Mouse (Mus musculus) thymus, adult 2 months (tissue): ENCODE results near the gene Nfkbib. TPM values are rescaled to one million over a fixed set of nuclear protein-coding genes. Genes with fewer than 3 reads are reported as not detected.

Source experiments
- DNase-seq: peaks from one replicate; pipeline ENCODE4 v3.0.0; 2021
- H3K27ac ChIP-seq: fragments of 200-500 bp; 2 replicates; pipeline ENCODE4 v1.5.1; 2012; ENCODE audit warnings: low read length, control low read depth; ENCODE audit not compliant: control insufficient read depth, insufficient read depth
- H3K27me3 ChIP-seq: fragments of 200-500 bp; 2 replicates; pipeline ENCODE4 v1.6.1; 2012; ENCODE audit warnings: mild to moderate bottlenecking, low read length, moderate library complexity, mixed read lengths; ENCODE audit not compliant: control insufficient read depth, insufficient read depth
- H3K36me3 ChIP-seq: fragments of 200-500 bp; 2 replicates; pipeline ENCODE4 v1.6.1; 2012; ENCODE audit warnings: mild to moderate bottlenecking, low read length, moderate library complexity; ENCODE audit not compliant: control insufficient read depth, insufficient read depth
- H3K4me1 ChIP-seq: fragments of 200-500 bp; replicated peaks from 2 replicates; pipeline ENCODE4 v1.6.1; 2012; ENCODE audit warnings: low read length; ENCODE audit not compliant: control insufficient read depth, insufficient read depth
- H3K4me3 ChIP-seq: fragments of 200-500 bp; 2 replicates; pipeline ENCODE4 v1.5.1; 2012; ENCODE audit warnings: mild to moderate bottlenecking, low read length, control low read depth, moderate library complexity; ENCODE audit not compliant: control insufficient read depth, insufficient read depth
- CTCF ChIP-seq: fragments of 200-500 bp; IDR thresholded peaks from 2 replicates; pipeline ENCODE4 v1.5.1; 2012; ENCODE audit warnings: mild to moderate bottlenecking, control low read depth, low read length, moderate library complexity, borderline replicate concordance; ENCODE audit not compliant: control insufficient read depth, poor library complexity, insufficient read depth; ENCODE audit errors: extremely low read depth
- POLR2A ChIP-seq: fragments of 200-500 bp; IDR thresholded peaks from 2 replicates; pipeline ENCODE4 v1.6.1; 2012; ENCODE audit warnings: mild to moderate bottlenecking, low read length, control low read depth, moderate library complexity; ENCODE audit not compliant: control insufficient read depth, poor library complexity, insufficient read depth; ENCODE audit errors: extremely low read depth
- WGBS: fragments of 180-500 bp; shearing (Covaris S2); methylation state at CpG from one replicate; pipeline ENCODE4 v1.1.7; 2018; 5-methylcytosine and 5-hydroxymethylcytosine counted together
- polyA plus RNA-seq: library from polyadenylated mRNA; depleted of rRNA; stranded (reverse); fragments of >200 nt; gene quantifications from 2 replicates; pipeline ENCODE4 v1.2.3, GENCODE M21; 2012; rRNA removed

Gene Nfkbib
- polyA plus RNA-seq, 1 experiment, result 75.5 TPM

GRCm38 (mm10) chr7:28717726-28718125 lies 49.6 kb downstream of the Nfkbib start:
- no peak for DNase-seq
- Histone ChIP-seq H3K27me3 (no peaks in the 10 kb centered on the region), H3K27ac (no peak overlapping the region), H3K4me3 (no peak overlapping the region), H3K4me1 (peaks cover 18% of the 10 kb centered on the region), H3K36me3 (no peaks in the 10 kb centered on the region)
- 94% methylated on average over 10 of the region's 10 CpGs for WGBS
- TF ChIP-seq POLR2A (no peak), CTCF (no peak)

GRCm38 (mm10) chr7:28716590-28717281 lies 50.6 kb downstream of the Nfkbib start, which contains the start of gene Fbxo17:
Gene Fbxo17 (plus strand): TSS chr7:28716804.
- Histone ChIP-seq H3K36me3 (no peaks in the 10 kb centered on the region), H3K4me3 (peak within 1 kb of the TSS; percentile 47), H3K27me3 (no peaks in the 10 kb centered on the region), H3K27ac (no peak within 1 kb of the TSS), H3K4me1 (peaks cover 18% of the 10 kb centered on the region)
- 10% methylated on average over 36 of the region's 36 CpGs for WGBS
- peak; percentile 56 for DNase-seq
- TF ChIP-seq POLR2A (no peak), CTCF (0 out of 2 replicates have a peak, but pooled peaks have one; percentile 39)

DNA sequence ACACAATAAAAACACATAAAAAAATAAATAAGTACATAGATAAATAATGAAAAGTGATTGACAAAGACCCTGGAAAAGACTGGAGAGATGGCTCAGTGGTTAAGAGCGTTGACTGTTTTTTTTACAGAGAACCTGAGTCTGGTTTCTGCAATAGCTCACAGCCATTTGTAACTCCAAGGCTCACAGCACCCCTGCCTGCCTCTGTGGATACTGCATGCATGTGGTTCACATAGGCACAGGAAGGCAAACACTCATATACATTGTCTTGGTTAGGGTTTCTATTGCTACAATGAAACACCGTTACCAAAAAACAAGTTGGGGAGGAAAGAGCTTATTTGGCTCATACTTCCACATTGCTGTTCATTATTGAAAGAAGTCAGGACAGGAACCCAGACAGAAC lies 51.7 kb downstream of the Nfkbib start:
- TF ChIP-seq POLR2A (no peak), CTCF (no peak)
- DNase-seq, result peak; percentile 25
- Histone ChIP-seq H3K4me3 (no peak overlapping the region), H3K4me1 (peaks cover 13% of the 10 kb centered on the region), H3K27me3 (no peaks in the 10 kb centered on the region), H3K27ac (no peak overlapping the region), H3K36me3 (no peaks in the 10 kb centered on the region)
- 91% methylated on average over 2 of the region's 2 CpGs for WGBS

- no peak overlapping the region for H3K4me3 ChIP-seq
- 95% methylated on average over 5 of the region's 5 CpGs for WGBS
- no peaks in the 10 kb centered on the region for H3K36me3 ChIP-seq
- DNase-seq, result no peak
- peaks cover 7% of the 10 kb centered on the region for H3K4me1 ChIP-seq
- TF ChIP-seq POLR2A (no peak), CTCF (no peak)
- H3K27ac ChIP-seq, result no peak overlapping the region
- no peaks in the 10 kb centered on the region for H3K27me3 ChIP-seq
These were observed 52.6 kb downstream of the Nfkbib start for GRCm38 (mm10) chr7:28714667-28715066.

- Histone ChIP-seq H3K4me3 (no peak overlapping the region), H3K27ac (no peak overlapping the region), H3K4me1 (no peaks in the 10 kb centered on the region), H3K36me3 (no peaks in the 10 kb centered on the region), H3K27me3 (no peaks in the 10 kb centered on the region)
- DNase-seq, result no peak
- WGBS, result 69% methylated on average over 3 of the region's 3 CpGs
- TF ChIP-seq CTCF, result no peak
- no peak for TF ChIP-seq POLR2A
These were observed 56.4 kb downstream of the Nfkbib start for GRCm38 (mm10) chr7:28710962-28711361.

- H3K36me3 ChIP-seq, result no peaks in the 10 kb centered on the region
- DNase-seq, result no peak
- TF ChIP-seq POLR2A (no peak), CTCF (no peak)
- no peak overlapping the region for H3K27ac ChIP-seq
- H3K4me1 ChIP-seq, result no peaks in the 10 kb centered on the region
- no peaks in the 10 kb centered on the region for H3K27me3 ChIP-seq
- no peak overlapping the region for H3K4me3 ChIP-seq
These were observed 57.9 kb downstream of the Nfkbib start for GRCm38 (mm10) chr7:28709454-28709853.

Other genes with a start within 250 kb of the Nfkbib start
- gene Ifnl3, start 244.7 kb downstream of the Nfkbib start, polyA plus RNA-seq, result 0.37 and 0.78 TPM in 2 replicates
- 2.1 and 2.4 TPM in 2 replicates for gene Sycn, start 226.6 kb downstream of the Nfkbib start, polyA plus RNA-seq
- 1.4 TPM in 2 replicates for gene Nccrp1, start 220.3 kb downstream of the Nfkbib start, polyA plus RNA-seq
- 118 and 139 TPM in 2 replicates for gene Samd4b, start 169.4 kb downstream of the Nfkbib start, polyA plus RNA-seq
- gene Pak4, start 169.3 kb downstream of the Nfkbib start, polyA plus RNA-seq, result 32.8 and 37.7 TPM in 2 replicates
- 0.69 and 0.92 TPM in 2 replicates for gene Acp7, start 136.2 kb downstream of the Nfkbib start, polyA plus RNA-seq
- 19.1 and 26.5 TPM in 2 replicates for gene Fbxo27, start 74.7 kb downstream of the Nfkbib start, polyA plus RNA-seq
- 5.0 and 6.2 TPM in 2 replicates for gene Fbxo17, start 50.7 kb downstream of the Nfkbib start, polyA plus RNA-seq
- 74.4 and 84.5 TPM in 2 replicates for gene Mrps12, start 25.7 kb downstream of the Nfkbib start, polyA plus RNA-seq
- gene Sars2, start 25.5 kb downstream of the Nfkbib start, polyA plus RNA-seq, result 63.2 and 63.9 TPM in 2 replicates
- 0.16 and 0.24 TPM in 2 replicates for gene Ccer2, start 11.3 kb downstream of the Nfkbib start, polyA plus RNA-seq
- gene Sirt2, start 777 bp downstream of the Nfkbib start, polyA plus RNA-seq, result 101 and 104 TPM in 2 replicates
- gene Rinl, start 21.5 kb upstream of the Nfkbib start, polyA plus RNA-seq, result 91.9 and 93.7 TPM in 2 replicates
- 562 and 568 TPM in 2 replicates for gene Hnrnpl, start 41.0 kb upstream of the Nfkbib start, polyA plus RNA-seq
- 287 and 359 TPM in 2 replicates for gene Ech1, start 57.7 kb upstream of the Nfkbib start, polyA plus RNA-seq
- 23.2 and 29.7 TPM in 2 replicates for gene Lgals4, start 66.3 kb upstream of the Nfkbib start, polyA plus RNA-seq
- gene Lgals7, start 96.3 kb upstream of the Nfkbib start, polyA plus RNA-seq, result 13.0 and 15.5 TPM in 2 replicates
- 0.20 and 1.00 TPM in 2 replicates for gene Capn12, start 113.9 kb upstream of the Nfkbib start, polyA plus RNA-seq
- 243 and 268 TPM in 2 replicates for gene Actn4, start 194.8 kb upstream of the Nfkbib start, polyA plus RNA-seq
- gene Eif3k, start 214.4 kb upstream of the Nfkbib start, polyA plus RNA-seq, result 362 and 396 TPM in 2 replicates
- gene Map4k1, start 214.5 kb upstream of the Nfkbib start, polyA plus RNA-seq, result 155 and 164 TPM in 2 replicates